In the genomic region with DNA sequence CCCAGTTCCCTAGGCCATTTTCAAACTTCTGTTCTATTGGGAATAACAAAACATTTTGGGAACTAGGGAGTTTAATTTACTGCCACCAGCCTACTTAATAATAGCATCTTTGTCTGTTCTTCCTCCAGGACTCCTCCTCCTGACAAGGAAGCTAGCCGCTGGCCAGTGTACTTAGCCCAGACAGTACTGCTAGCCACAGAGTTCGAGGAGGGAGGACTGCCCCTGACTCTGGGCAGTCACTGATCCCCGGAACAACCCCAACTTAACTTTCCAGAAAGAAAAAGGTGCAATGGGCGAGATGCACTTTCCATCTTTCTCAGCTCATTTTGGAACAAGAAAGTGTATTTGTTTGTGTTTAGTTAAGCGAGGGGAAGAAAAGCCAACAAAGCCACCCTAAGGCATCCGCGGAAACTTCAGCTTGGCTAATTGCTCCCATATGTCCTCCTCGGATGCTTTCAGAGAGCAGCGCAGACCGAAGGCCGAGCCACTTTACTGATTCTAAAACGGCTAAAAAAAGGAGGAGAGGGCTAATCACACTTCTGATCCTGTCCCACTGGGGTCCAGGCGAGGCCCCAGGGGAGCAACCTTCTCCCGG, we compare ENCODE assay signal across 8 mouse cellular contexts. TPM values are rescaled to one million over a fixed set of nuclear protein-coding genes. Genes with fewer than 3 reads are reported as not detected.
A peak's percentile ranks its signal among the peaks of the same experiment; 100 is the strongest.
DNase-seq lines count a peak whose midpoint lies in the region; ATAC-seq lines count a peak whose summit lies in the region.

No protein-coding gene starts in this region.

- no peaks in the 10 kb centered on the region for H3K36me3 ChIP-seq in kidney, embryonic 14.5 days (ENCODE audit: control insufficient read depth, insufficient read depth, low read length)
- H3K36me3 ChIP-seq in hindbrain, embryonic 15.5 days: no peaks in the 10 kb centered on the region
- no peaks in the 10 kb centered on the region for H3K36me3 ChIP-seq in midbrain, embryonic 16.5 days (ENCODE audit: control insufficient read depth, insufficient read depth, low read length)

- peak overlapping the region; percentile 90 for H3K27ac ChIP-seq in kidney, embryonic 14.5 days (ENCODE audit: low read depth, low read length)
- peak overlapping the region; percentile 77 for H3K27ac ChIP-seq in hindbrain, embryonic 15.5 days (replicated peaks)
- peak overlapping the region; percentile 10; the same call in 1 of the 2 replicates for H3K27ac ChIP-seq in midbrain, embryonic 16.5 days (ENCODE audit: low read length)

- peak overlapping the region; percentile 84 for H3K4me2 ChIP-seq in kidney, embryonic 14.5 days (replicated peaks; ENCODE audit: low read depth, low read length)
- peak overlapping the region; percentile 100 for H3K4me2 ChIP-seq in hindbrain, embryonic 15.5 days
- peak overlapping the region; percentile 100 for H3K4me2 ChIP-seq in midbrain, embryonic 16.5 days (ENCODE audit: low read length)

- H3K9me3 ChIP-seq in kidney, embryonic 14.5 days (ENCODE audit: control insufficient read depth, low read length): no peaks in the 10 kb centered on the region
- H3K9me3 ChIP-seq in hindbrain, embryonic 15.5 days: no peaks in the 10 kb centered on the region
- H3K9me3 ChIP-seq in midbrain, embryonic 16.5 days (replicated peaks; ENCODE audit: control insufficient read depth, low read length, poor library complexity, severe bottlenecking): no peaks in the 10 kb centered on the region

- H3K27me3 ChIP-seq in kidney, embryonic 14.5 days (ENCODE audit: control insufficient read depth, insufficient read depth, low read length): no peaks in the 10 kb centered on the region
- 0 out of 2 replicates have a peak, but pooled peaks cover 6% of the 10 kb centered on the region for H3K27me3 ChIP-seq in hindbrain, embryonic 15.5 days
- peaks cover 16% of the 10 kb centered on the region for H3K27me3 ChIP-seq in midbrain, embryonic 16.5 days (ENCODE audit: control insufficient read depth, insufficient read depth, low read depth, low read length)

- peaks cover 56% of the 10 kb centered on the region for H3K4me1 ChIP-seq in kidney, embryonic 14.5 days (ENCODE audit: control insufficient read depth, insufficient read depth, low read length)
- H3K4me1 ChIP-seq in hindbrain, embryonic 15.5 days (replicated peaks): peaks cover 24% of the 10 kb centered on the region
- H3K4me1 ChIP-seq in midbrain, embryonic 16.5 days (ENCODE audit: control insufficient read depth, insufficient read depth, low read length): peaks cover 17% of the 10 kb centered on the region

- DNase-seq in kidney, postnatal 14 days: no peak
- DNase-seq in brain, adult 2 months (ENCODE audit: low read depth, low spot score): peak; percentile 37
- no peak for DNase-seq in layer of hippocampus, adult 8-10 months (ENCODE audit: low spot score in 2 of 2)
- DNase-seq in left cerebral cortex, postnatal 14 days (ENCODE audit: low spot score in 2 of 2): no peak
- no peak for DNase-seq in urinary bladder, postnatal 10 days (ENCODE audit: low spot score)

- H3K9ac ChIP-seq in kidney, embryonic 14.5 days (ENCODE audit: low read depth, low read length): peak overlapping the region; percentile 90
- H3K9ac ChIP-seq in hindbrain, embryonic 15.5 days: peak overlapping the region; percentile 65
- peak overlapping the region; percentile 71 for H3K9ac ChIP-seq in midbrain, embryonic 16.5 days (ENCODE audit: low read depth, low read length)

- intact Hi-C loops in left cerebral cortex, postnatal 14 days (cut with DNase I): loop anchor here (5.0 kb wide), 1 partner anchor 136 kb away; no protein-coding TSS in a partner anchor

- WGBS in kidney, embryonic 14.5 days: 2% methylated on average over 14 of the region's 14 CpGs
- 2% methylated on average over 14 of the region's 14 CpGs for WGBS in hindbrain, embryonic 15.5 days
- 1% methylated on average over 14 of the region's 14 CpGs for WGBS in midbrain, embryonic 16.5 days

- peak overlapping the region; percentile 79 for H3K4me3 ChIP-seq in kidney, embryonic 14.5 days (ENCODE audit: low read length)
- H3K4me3 ChIP-seq in hindbrain, embryonic 15.5 days: peak overlapping the region; percentile 95
- H3K4me3 ChIP-seq in midbrain, embryonic 16.5 days (ENCODE audit: low read depth, low read length): peak overlapping the region; percentile 68

- ATAC-seq in kidney, embryonic 14.5 days (ENCODE audit: low FRiP score, low TSS enrichment): no peak
- no peak for ATAC-seq in hindbrain, embryonic 15.5 days (ENCODE audit: low FRiP score, low read depth)
- no peak for ATAC-seq in midbrain, embryonic 16.5 days

RNA-seq across cellular contexts. Expression of a gene that starts 0.5 kb away (rescaled TPM):
- polyA plus RNA-seq in kidney, embryonic 14.5 days (2014; fragmentation: Nextera tagmentation; extraction: Ambion mirVana): 31.3 and 43.8 TPM in 2 replicates
- 8.0 and 8.5 TPM in 2 replicates for polyA plus RNA-seq in hindbrain, embryonic 15.5 days (2015; fragmentation: Nextera tagmentation; extraction: Ambion mirVana)
- polyA plus RNA-seq in midbrain, embryonic 16.5 days (2015; fragmentation: Nextera tagmentation; extraction: Ambion mirVana): 4.2 and 4.5 TPM in 2 replicates
- 100 to 1,000 TPM in 2 of 4 experiments, 10 to 100 TPM in 2; 94.9 to 115 (median 106) TPM for total RNA-seq in layer of hippocampus, adult 8-10 months (2022)
- total RNA-seq in left cerebral cortex, postnatal 14 days (2021): 10 to 100 TPM; 13.0 to 14.9 TPM

Comparison
In these comparisons a context has a peak if more than half of its experiments do, and no peak if none do; other contexts are left out.
1. H3K27ac ChIP-seq: peak in every context shown above with its lines; median percentile 90 in kidney, embryonic 14.5 days; 77 in hindbrain, embryonic 15.5 days; 10 in midbrain, embryonic 16.5 days.